Mouse (Mus musculus) erythroblast, embryonic 14.5 days (primary cell): ENCODE data around the gene Dlst.

Experiments used
- GATA1 ChIP-seq: IDR thresholded peaks from 2 replicates; pipeline ENCODE4 v1.6.1; 2012; ENCODE audit warnings: low read length, inconsistent platforms, mixed read lengths
- TAL1 ChIP-seq: IDR thresholded peaks from 3 replicates; pipeline ENCODE4 v1.6.1; 2012; ENCODE audit warnings: low read length, inconsistent platforms, mixed read lengths

- TF ChIP-seq GATA1 (no peak), TAL1 (no peak)
Measured at GRCm38 (mm10) chr12:85110698-85111592, at the start of gene Dlst, which contains the start of gene Prox2.
